Mouse (Mus musculus) spleen, postnatal 10 days (tissue): ENCODE results near the gene Rbm4b.
A peak's percentile ranks its signal among the peaks of the same experiment; 100 is the strongest.

Source experiments
- DNase-seq, 2 experiments: peaks; one replicate each; pipeline ENCODE4 v3.0.0; 2021 to 2022; ENCODE audit warnings: low spot score in 2 of 2

Rbm4b gene

GRCm38 (mm10) chr19:4810309-4810708, 54.0 kb downstream of the Rbm4b start:
- DNase-seq, result no peak

DNA sequence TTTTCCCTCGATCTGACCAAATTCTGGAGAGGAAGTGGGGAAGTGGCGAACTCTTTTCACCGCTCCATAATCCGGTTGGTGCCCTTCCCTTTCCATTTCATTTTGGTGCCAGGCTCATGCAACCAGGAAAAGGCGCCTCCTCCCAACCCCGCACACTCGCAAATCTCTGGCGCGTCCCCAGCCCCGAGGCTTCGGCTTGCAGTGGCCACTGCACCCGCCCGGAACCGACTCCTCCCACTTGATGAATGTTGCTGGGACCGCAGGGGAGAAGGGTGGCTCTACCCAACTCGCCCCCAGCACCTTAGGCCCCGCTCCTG, 54.4 kb downstream of the Rbm4b start:
- DNase-seq, result no peak

DNA sequence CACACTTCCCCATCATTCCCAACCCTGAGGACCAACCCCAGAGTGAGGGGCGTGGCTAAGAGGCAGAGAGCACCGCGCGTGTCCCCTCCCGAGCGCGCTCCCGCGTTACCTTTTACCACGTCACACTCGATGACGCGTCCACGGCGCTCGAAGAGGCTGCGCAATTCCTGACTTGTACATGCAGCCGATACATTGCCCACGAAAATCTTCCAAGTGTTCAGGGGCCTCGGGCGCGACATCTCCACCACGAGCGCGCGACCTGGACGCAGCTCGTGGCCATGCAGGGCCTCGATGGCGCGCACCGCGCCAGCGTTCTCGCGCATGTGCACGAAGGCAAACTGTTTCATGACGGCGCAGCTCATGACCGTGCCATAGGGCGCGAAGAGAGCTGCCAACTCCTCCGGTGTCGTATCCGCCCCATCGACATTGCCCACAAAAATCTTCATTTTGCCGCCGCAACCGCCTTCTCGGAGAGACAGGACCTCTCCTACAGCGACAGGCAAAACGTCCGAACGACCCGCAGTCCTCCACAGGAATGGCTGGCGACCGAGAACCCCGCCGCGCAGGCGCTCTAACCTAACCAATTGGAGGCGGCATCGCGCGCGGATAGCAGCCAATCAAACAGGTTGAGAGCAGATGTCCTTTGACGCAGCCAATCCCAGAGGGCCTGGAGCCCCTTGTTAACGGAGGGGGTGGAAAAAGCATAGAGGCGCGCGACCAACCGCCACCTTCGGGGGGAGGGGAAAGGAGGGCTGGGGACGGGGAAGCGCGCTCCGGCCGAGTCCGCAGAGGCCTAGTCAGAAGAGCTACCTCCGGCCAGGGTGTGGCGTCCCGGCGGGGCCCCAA, 55.0 kb downstream of the Rbm4b start, which contains the start of the genes Gm21992 and Rbm14:
Gene Gm21992, minus strand, starts transcription at position 550 of the 846 bp plus-strand sequence.
Gene Rbm14, minus strand, starts transcription at position 572 of the 846 bp plus-strand sequence.
- DNase-seq, result peak; percentile 96 to 98

GRCm38 (mm10) chr19:4811909-4812242, 55.6 kb downstream of the Rbm4b start:
- no peak for DNase-seq

- DNase-seq, result peak in 1 of 2 experiments; percentile 36
Measured at GRCm38 (mm10) chr19:4812334-4812949, 56.1 kb downstream of the Rbm4b start.

DNA sequence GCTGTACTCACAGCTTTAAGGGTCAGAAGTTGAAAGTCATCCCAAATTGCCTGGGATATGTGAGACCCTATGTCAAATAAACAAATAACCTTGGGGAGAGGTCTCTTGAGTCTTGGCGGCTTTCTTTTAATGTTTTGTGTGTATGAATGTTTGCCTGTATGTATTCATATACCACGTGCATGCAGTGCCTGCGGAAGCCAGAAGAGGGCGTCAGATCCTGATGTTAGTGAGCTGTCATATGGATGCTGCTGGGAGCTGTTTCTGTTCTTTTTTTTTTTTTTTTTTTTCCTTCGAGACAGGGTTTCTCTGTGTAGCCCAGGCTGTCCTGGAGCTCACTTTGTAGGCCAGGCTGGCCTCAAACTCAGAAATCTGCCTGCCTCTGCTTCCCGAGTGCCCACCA, 56.7 kb downstream of the Rbm4b start:
- peak in 1 of 2 experiments; percentile 73 for DNase-seq
